Mouse (Mus musculus) lung, adult 2 months (tissue): ENCODE results near the gene Gltp. TPM values are rescaled to one million over a fixed set of nuclear protein-coding genes. Genes with fewer than 3 reads are reported as not detected.

Source experiments
- DNase-seq: peaks from one replicate; pipeline ENCODE4 v3.0.0; 2022
- H3K4me1 ChIP-seq: fragments of 200-500 bp; 2 replicates; pipeline ENCODE4 v1.6.1; 2011; ENCODE audit warnings: low read length; ENCODE audit not compliant: control insufficient read depth, insufficient read depth
- H3K4me3 ChIP-seq: fragments of 200-500 bp; replicated peaks from 2 replicates; pipeline ENCODE3; 2011; ENCODE audit warnings: low read depth, mild to moderate bottlenecking, control low read depth, low read length; ENCODE audit errors: extremely low read depth
- CTCF ChIP-seq: fragments of 200-500 bp; IDR thresholded peaks from 2 replicates; pipeline ENCODE4 v1.5.1; 2011; ENCODE audit warnings: mild to moderate bottlenecking, low read length, control low read depth; ENCODE audit not compliant: insufficient read depth
- POLR2A ChIP-seq: fragments of 200-500 bp; IDR thresholded peaks from 2 replicates; pipeline ENCODE4 v1.6.1; 2011; ENCODE audit warnings: low read depth, mild to moderate bottlenecking, control low read depth, low read length, borderline replicate concordance; ENCODE audit errors: extremely low read depth
- WGBS: fragments of 180-500 bp; shearing (Covaris S2); methylation state at CpG from one replicate; pipeline ENCODE4 v1.1.7; 2018; 5-methylcytosine and 5-hydroxymethylcytosine counted together
- polyA plus RNA-seq: library from polyadenylated mRNA; depleted of rRNA; stranded (reverse); fragments of >200 nt; gene quantifications from 2 replicates; pipeline ENCODE4 v1.2.3, GENCODE M21; 2012

The Gltp gene
- polyA plus RNA-seq, 1 experiment: 259 TPM

DNA sequence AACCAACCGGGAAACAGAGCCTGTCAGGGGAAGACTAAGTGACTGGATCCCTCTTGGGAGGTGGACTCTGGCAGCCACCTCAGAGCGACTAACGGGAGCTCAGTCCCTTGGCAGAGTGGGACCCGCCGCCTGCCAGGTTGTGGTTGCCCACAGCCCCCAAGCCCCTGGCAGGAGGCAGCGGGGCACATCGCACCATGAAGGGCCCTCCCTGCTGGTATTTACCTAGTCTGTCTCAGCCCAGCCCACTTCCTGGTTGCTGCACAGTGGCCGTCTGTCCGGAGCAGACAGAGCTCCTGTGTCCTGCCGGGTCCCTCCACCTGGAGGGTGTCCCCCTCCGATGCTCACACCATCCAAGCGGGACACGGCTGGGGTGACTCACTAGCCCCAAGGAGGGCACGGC lies 39.8 kb downstream of the Gltp start:
- no peak for DNase-seq
- 34% methylated on average over 14 of the region's 14 CpGs for WGBS
- Histone ChIP-seq H3K4me1 (peaks cover 17% of the 10 kb centered on the region), H3K4me3 (no peak overlapping the region)
- TF ChIP-seq POLR2A: no peak
- no peak for TF ChIP-seq CTCF

DNA sequence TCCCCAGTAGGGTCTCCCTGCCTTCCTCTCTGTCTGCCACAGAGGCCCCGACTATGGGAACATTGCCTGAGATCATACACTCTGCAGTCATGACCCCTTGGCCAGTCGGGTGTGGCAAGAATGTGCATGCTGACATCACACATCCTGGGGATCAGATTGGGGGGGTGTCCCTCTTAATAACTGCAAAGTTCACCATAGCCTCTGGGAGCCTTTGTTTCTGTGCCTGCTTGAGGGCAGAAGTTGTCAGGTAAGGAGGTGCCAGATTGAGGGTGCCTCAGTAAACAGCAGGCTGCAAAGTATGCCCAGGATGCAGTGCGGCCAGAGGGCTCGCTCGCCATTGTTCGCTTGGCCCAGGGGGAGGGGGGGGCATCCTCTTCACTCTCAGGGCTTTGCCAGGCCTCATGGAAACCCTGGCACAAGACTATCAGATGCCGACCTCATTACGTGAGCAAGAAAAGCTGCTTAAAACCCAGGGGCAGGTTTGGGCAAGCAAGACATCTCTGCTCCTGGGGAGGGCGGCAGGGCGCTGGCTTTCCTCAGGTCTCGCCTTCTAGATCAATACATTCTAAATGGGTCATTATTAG lies 42.0 kb downstream of the Gltp start:
- WGBS: 49% methylated on average over 11 of the region's 11 CpGs
- H3K4me1 ChIP-seq: peaks cover 17% of the 10 kb centered on the region
- no peak for TF ChIP-seq POLR2A
- no peak for TF ChIP-seq CTCF
- H3K4me3 ChIP-seq: no peak overlapping the region
- no peak for DNase-seq

DNA sequence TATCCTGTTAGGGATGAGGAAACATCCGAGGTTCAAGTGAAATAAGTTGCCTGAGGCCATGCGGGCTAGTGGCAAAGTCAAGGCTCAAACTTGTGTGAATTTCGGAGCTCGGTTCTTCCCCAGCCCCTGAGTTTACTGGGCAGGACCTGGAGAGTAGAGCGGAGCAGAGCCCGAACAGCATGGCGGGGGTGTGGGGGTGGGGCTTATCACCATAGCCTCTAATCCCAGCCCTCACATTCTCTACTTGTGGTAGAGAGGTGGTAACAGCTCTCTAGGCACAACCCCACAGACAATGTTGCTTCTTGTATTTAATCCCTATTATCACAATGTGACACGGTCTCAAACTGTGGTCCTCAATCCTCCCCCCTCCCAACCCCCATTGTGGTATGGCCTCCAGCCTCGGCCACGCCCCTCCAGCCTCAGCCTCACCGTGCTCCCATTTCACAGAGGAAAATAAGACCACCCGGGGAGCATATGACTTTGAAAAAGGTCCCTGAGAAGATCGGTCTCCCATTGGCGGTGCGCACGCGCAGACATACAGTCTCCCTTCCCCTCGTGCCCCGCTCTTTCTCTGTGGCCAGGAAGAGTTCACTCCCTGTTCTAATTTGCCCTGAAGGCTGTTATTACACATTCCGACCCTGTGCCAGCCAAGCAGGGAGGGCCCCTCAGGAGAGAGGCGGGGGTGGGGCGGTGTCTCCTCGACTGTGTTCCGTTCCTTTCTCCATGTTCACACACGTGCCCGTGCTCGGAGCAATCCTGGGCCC lies 43.4 kb downstream of the Gltp start:
- peak overlapping the region; percentile 48 for H3K4me3 ChIP-seq
- no peak for TF ChIP-seq POLR2A
- WGBS: 5% methylated on average over 27 of the region's 27 CpGs
- peaks cover 17% of the 10 kb centered on the region for H3K4me1 ChIP-seq
- peak; percentile 46 for DNase-seq

DNA sequence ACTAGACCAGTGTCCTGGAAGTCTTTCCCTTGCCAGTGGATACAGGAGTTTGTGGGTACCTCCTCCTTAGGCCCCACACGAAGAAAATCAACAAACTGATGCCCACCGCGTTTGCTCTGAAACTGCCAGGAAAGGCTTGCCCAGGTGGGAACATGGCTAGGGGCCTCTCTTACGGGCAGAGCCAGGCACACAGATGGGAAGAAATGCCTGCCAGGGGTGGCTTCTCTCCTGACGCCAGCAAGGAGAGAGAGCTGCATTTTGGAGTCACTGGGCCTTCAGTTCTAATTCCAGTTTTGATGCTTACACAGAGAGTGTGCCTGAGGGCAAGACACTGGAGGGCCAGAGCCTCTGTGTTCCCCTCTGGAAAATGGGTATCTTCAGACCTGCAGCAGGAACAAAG lies 44.9 kb downstream of the Gltp start:
- Histone ChIP-seq H3K4me1 (peaks cover 17% of the 10 kb centered on the region), H3K4me3 (no peak overlapping the region)
- TF ChIP-seq CTCF (no peak), POLR2A (no peak)
- no peak for DNase-seq
- WGBS: 90% methylated on average over 5 of the region's 5 CpGs

DNA sequence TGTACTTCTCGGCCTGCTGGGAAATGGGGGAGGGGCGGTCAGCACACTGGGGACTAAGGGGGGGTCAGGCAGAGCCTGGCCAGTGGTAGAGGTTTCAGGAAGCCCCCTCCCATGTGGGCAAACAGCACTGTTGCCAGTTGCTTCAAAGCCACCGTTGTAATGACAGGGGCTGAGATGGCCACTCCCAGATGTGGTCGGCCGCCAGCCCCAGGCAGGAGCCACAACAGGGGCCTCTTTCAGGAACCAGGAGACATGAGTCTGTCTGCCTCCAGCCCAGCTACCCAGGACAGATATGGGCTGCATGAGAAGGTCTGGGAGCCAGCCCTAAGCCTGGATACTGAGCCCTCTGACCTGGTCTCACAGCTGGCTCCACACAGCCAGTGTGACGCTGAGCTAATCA lies 45.9 kb downstream of the Gltp start:
- WGBS: 51% methylated on average over 6 of the region's 6 CpGs
- Histone ChIP-seq H3K4me3 (no peak overlapping the region), H3K4me1 (peaks cover 17% of the 10 kb centered on the region)
- DNase-seq: no peak
- no peak for TF ChIP-seq CTCF
- no peak for TF ChIP-seq POLR2A

DNA sequence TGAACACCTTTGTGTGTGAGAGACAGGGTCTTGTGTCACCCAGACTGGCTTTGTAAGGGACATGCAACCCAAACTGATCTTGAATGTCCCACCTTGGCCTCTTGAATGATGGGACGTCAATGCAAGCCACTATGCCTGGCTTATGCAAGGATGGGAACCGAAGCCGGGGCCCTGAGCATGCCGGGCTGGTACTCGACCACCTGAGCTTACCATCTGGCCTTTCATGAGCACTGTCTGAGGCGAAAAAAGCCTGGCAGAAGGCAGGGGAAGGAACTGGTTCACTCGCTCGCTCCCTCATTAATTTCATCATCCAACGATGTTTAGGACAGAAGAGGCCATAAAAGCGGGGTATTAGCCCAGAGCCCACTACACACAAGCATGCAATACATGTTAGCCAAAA lies 50.0 kb downstream of the Gltp start:
- 79% methylated on average over 10 of the region's 10 CpGs for WGBS
- no peak for DNase-seq
- H3K4me1 ChIP-seq: peaks cover 3% of the 10 kb centered on the region; the same call in 1 of the 2 replicates
- H3K4me3 ChIP-seq: no peak overlapping the region
- no peak for TF ChIP-seq CTCF
- TF ChIP-seq POLR2A: no peak

DNA sequence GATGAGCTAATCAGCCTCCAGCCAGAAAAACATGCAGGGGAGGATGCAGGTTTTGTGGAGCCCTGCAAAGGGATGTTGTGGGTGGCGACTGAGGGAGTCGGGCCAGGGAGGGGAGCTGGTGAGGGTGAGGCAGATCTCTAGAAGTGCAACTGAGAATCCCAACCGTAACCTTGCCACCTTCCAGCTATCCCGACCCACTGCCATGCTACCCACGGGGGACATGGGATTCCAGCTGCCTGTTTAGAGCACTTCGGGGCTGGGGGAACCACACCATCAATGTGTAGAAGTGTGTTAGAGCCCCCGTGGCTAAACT lies 51.2 kb downstream of the Gltp start:
- Histone ChIP-seq H3K4me3 (no peak overlapping the region), H3K4me1 (peaks cover 3% of the 10 kb centered on the region; the same call in 1 of the 2 replicates)
- WGBS: 18% methylated on average over 7 of the region's 7 CpGs
- no peak for TF ChIP-seq POLR2A
- TF ChIP-seq CTCF: no peak
- DNase-seq: no peak

DNA sequence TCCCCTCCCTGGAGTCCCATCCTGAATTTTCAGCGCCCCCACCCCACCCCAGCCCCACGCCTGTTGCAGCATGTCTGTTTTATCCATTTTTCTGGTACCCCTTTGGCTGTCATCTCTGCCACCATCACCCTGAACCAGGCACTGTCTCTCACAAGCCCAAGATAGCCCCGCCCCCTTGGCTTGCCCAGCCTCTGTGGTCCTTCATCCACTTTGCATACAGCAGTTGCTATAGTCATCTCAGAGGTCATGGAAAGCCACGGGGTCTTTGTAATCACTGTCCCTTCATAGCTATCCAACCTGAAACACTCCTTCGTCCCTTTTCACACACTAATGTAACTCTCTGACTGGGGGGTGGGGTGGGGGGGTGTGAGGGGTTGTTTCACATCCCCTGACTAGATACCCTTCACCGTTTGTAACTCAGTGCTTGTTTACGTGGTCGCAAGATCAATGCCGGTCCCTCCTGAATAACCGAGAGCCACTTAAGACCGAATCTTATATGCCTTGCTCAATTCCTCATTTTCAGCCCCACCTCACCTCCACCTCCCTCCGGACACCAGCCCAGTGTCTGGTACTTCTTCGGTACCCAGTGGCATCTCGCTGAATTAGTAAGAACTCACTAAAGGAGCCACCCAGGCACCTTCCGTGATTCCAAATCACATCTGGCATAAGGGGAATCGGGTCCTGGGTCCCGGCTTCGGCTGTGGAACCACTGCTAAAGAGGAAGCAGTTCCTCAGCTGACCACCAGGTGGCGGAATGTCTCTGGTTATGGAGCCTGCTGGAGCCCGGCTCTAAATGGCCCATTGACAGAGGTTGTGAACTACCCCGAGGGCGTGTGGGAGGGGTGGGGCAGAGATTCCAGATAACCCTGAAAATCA lies 51.8 kb downstream of the Gltp start:
- WGBS: 12% methylated on average over 22 of the region's 22 CpGs
- DNase-seq: peak; percentile 90
- Histone ChIP-seq H3K4me1 (peaks cover 3% of the 10 kb centered on the region; the same call in 1 of the 2 replicates), H3K4me3 (no peak overlapping the region)
- no peak for TF ChIP-seq POLR2A
- peak; percentile 82 for TF ChIP-seq CTCF

DNA sequence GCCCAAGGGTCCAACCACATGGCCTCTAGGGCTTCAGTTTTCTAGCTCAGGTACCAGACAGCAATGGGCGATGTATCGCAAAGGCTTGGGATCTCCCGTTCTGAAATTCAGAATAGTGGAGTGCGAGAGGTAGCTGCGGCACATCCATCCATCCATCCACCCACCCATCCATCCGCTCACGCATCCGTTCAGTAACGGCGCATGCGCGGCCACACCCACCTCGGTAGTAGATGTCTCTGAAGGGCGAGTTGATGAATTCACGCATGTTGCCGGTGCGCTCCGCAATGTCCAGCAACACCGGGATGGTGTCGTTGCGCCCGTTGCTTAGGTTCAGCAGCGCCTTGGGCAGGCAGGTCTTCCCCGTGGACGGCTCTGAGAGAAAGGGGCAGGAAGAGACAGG lies 54.7 kb downstream of the Gltp start:
- TF ChIP-seq POLR2A: no peak
- TF ChIP-seq CTCF: no peak
- no peak overlapping the region for H3K4me3 ChIP-seq
- peaks cover 3% of the 10 kb centered on the region; the same call in 1 of the 2 replicates for H3K4me1 ChIP-seq
- 78% methylated on average over 25 of the region's 25 CpGs for WGBS
- no peak for DNase-seq
